Mouse (Mus musculus) intestine, embryonic 16.5 days (tissue): ENCODE results near the gene 2510002D24Rik. TPM values are rescaled to one million over a fixed set of nuclear protein-coding genes. Genes with fewer than 3 reads are reported as not detected.

Source experiments
- ATAC-seq: fragments of 200-750 bp; cut with Nextera tagmentation; 2 replicates; pipeline ENCODE4 v1.8.0; 2017; ENCODE audit warnings: moderate TSS enrichment, moderate library complexity
- H3K27ac ChIP-seq: fragments of 300-500 bp; sonication (generic); 2 replicates; pipeline ENCODE4 v1.5.1; 2014; ENCODE audit warnings: mild to moderate bottlenecking, low read length
- H3K27me3 ChIP-seq: fragments of 300-500 bp; sonication (generic); replicated peaks from 2 replicates; pipeline ENCODE4 v1.6.1; 2014; ENCODE audit warnings: low read length, control low read depth, mixed read lengths; ENCODE audit not compliant: control insufficient read depth, insufficient read depth
- H3K36me3 ChIP-seq: fragments of 300-500 bp; sonication (generic); 2 replicates; pipeline ENCODE4 v1.6.1; 2014; ENCODE audit warnings: low read length, control low read depth; ENCODE audit not compliant: control insufficient read depth, insufficient read depth
- H3K4me1 ChIP-seq: fragments of 300-500 bp; sonication (generic); 2 replicates; pipeline ENCODE4 v1.6.1; 2014; ENCODE audit warnings: low read length, control low read depth, mixed read lengths; ENCODE audit not compliant: control insufficient read depth, insufficient read depth
- H3K4me2 ChIP-seq: fragments of 300-500 bp; sonication (generic); 2 replicates; pipeline ENCODE4 v1.6.1; 2014; ENCODE audit warnings: low read depth, low read length, control low read depth
- H3K4me3 ChIP-seq: fragments of 300-500 bp; sonication (generic); 2 replicates; pipeline ENCODE4 v1.5.1; 2014; ENCODE audit warnings: mild to moderate bottlenecking, low read length
- H3K9ac ChIP-seq: fragments of 300-500 bp; sonication (generic); 2 replicates; pipeline ENCODE4 v1.6.1; 2014; ENCODE audit warnings: low read depth, low read length
- H3K9me3 ChIP-seq: fragments of 300-500 bp; sonication (generic); 2 replicates; pipeline ENCODE4 v1.6.1; 2016; ENCODE audit warnings: low read length, control low read depth; ENCODE audit not compliant: control insufficient read depth
- WGBS: fragments of 180-500 bp; shearing (Covaris S2); extraction: QIAGEN DNeasy Blood & Tissue Kit; methylation state at CpG from one replicate; pipeline ENCODE4 v1.1.7; 2014; 5-methylcytosine and 5-hydroxymethylcytosine counted together
- polyA plus RNA-seq: library from polyadenylated mRNA; unstranded; fragments of >200 nt; fragmentation: Nextera tagmentation; extraction: Ambion mirVana; gene quantifications from 2 replicates; pipeline ENCODE4 v1.2.1, GENCODE M21; 2015

Gene 2510002D24Rik
- polyA plus RNA-seq, 1 experiment from 2014 or later: 58.4 TPM

DNA sequence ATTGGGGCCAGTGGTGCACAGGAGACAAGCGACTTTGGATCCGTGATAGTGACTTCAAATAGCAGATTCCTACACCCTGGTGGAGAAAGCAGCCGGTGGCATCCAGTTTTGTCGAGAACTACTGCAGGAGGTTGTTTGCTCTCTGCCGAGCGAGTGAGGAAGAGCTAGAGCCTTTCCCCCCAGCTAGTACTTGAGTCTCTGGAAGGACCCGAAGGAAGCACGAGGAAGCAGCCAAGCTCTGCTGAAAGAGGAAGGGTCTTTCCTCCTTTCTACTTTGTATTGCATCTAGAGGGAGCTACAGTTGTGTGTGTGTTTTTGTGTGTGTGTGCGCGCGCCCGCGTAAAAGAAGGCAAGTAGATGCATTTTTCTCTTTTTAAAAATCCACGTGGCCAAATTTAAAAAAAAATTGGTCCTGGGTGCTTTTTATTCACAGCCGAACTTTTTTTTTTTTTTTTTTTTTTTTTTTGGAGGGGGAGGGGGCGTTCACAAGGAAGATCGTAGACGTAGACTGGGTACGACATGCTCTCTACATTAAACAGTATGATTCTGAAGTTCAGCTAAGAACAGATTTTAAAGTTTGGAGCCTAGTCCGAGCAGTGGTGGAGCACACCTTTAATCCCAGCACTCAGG is 41.8 kb downstream of the 2510002D24Rik start:
- Histone ChIP-seq H3K27me3 (no peaks in the 10 kb centered on the region), H3K4me3 (peak overlapping the region; percentile 94), H3K4me1 (0 out of 2 replicates have a peak, but pooled peaks cover 6% of the 10 kb centered on the region), H3K27ac (peak overlapping the region; percentile 94), H3K9ac (peak overlapping the region; percentile 89), H3K4me2 (peak overlapping the region; percentile 62), H3K9me3 (no peaks in the 10 kb centered on the region), H3K36me3 (0 out of 2 replicates have a peak, but pooled peaks cover 3% of the 10 kb centered on the region)
- ATAC-seq: no peak
- 20% methylated on average over 20 of the region's 20 CpGs for WGBS

DNA sequence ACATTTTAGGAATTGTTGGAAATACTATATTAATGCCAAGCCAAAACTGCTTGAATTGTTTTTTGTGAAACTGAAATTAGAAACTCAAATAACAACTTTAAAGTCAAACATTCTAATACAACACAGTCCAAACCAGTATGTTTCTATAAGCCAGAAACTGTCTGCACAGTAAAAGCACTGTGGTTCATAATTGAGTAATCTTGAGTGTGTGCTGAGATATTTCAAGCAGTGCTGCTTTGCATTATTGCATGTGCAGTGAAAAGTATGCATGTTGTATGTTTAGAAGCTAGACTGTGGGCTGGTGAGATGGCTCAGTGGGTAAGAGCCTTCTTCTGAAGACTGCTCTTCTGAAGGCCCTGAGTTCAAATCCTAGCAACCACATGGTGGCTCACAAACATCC is 47.7 kb downstream of the 2510002D24Rik start:
- ATAC-seq: no peak
- Histone ChIP-seq H3K27me3 (no peaks in the 10 kb centered on the region), H3K36me3 (no peaks in the 10 kb centered on the region; the same call in 1 of the 2 replicates), H3K27ac (no peak overlapping the region), H3K4me3 (no peak overlapping the region), H3K9me3 (no peaks in the 10 kb centered on the region), H3K4me1 (0 out of 2 replicates have a peak, but pooled peaks cover 2% of the 10 kb centered on the region), H3K4me2 (no peak overlapping the region), H3K9ac (no peak overlapping the region)

Other genes starting within 250 kb of the 2510002D24Rik start
- 0.09 and 0.55 TPM in 2 replicates for gene Tbx1, start 245.9 kb upstream of the 2510002D24Rik start, polyA plus RNA-seq
- gene Gp1bb, start 214.2 kb upstream of the 2510002D24Rik start, polyA plus RNA-seq: 1.6 TPM in 2 replicates
- 4.1 and 4.5 TPM in 2 replicates for gene Gm49601, start 210.2 kb upstream of the 2510002D24Rik start, polyA plus RNA-seq
- gene Sept5, start 206.6 kb upstream of the 2510002D24Rik start, polyA plus RNA-seq: 52.2 and 52.5 TPM in 2 replicates
- gene Cldn5, start 59.7 kb upstream of the 2510002D24Rik start, polyA plus RNA-seq: 26.0 and 27.2 TPM in 2 replicates
- gene Ufd1, start 24.8 kb upstream of the 2510002D24Rik start, polyA plus RNA-seq: 58.3 and 61.0 TPM in 2 replicates
- gene Cdc45, start 24.6 kb upstream of the 2510002D24Rik start, polyA plus RNA-seq: 29.5 and 33.4 TPM in 2 replicates
- not detected in 2 replicates for gene Gm28539, start within 50 bp of the 2510002D24Rik start, polyA plus RNA-seq
- 89.1 and 97.2 TPM in 2 replicates for gene Mrpl40, start 40.3 kb downstream of the 2510002D24Rik start, polyA plus RNA-seq
- gene Hira, start 40.5 kb downstream of the 2510002D24Rik start, polyA plus RNA-seq: 5.5 and 6.5 TPM in 2 replicates